Mouse (Mus musculus) heart, postnatal 25 days (tissue): ENCODE data around the gene Metap1. TPM values are rescaled to one million over a fixed set of nuclear protein-coding genes. Genes with fewer than 3 reads are reported as not detected.

Experiments used
- DNase-seq: peaks from one replicate; pipeline ENCODE4 v3.0.0; 2022; ENCODE audit warnings: low spot score
- intact Hi-C: fragments of 180-260 bp; cut with DNase I; formaldehyde crosslinking; loops from one replicate; pipeline ENCODE4 v1.15.1; 2025
- total RNA-seq, 2 experiments: library from RNA; stranded (reverse); gene quantifications; 2 replicates each; pipeline ENCODE4 v1.2.3; 2021

Metap1 gene
- total RNA-seq: 10 to 100 TPM; 36.7 to 39.3 TPM

DNA sequence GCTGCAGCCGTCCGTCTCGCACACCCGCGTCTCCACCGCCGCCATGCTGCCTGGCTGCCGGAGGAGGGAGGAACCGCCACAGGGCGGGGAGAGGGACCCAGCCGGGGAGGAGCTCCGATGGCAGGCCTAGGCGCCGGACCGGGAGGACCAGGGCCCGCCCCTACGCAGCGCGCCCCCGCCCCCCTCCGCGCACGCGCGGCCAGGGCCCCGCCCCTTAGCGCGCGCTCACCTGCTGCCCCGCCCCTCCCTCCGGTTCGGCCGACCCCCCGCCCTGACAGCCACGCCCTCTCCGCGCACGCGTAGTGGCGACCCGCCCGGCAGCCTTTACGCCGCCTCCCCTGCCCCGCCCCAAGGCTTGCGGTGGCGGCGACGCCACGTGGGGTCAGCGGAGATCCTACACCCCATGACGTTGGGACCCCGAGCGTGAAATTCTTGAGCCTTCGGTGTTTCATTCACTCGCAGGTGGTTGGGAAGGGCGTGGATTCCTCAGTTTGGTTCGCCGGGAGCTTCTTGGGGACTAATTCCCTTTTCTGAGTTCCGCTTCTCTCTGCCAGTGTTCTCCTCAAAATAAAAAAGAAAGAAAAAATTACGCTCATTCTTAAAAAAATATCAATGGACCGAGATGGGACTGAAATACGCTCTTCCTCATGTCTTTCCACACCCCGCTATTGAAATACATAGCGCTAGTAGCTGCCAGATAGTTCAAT is at the start of gene Metap1:
TSS of gene Metap1 (minus strand) at position 189 of the 707 bp plus-strand sequence.
- DNase-seq: peak; percentile 88
- intact Hi-C loops: loop anchor here (2.0 to 10.0 kb wide), 3 partner anchors 37 to 585 kb away; partner anchors contain the start of genes Adh5, Eif4e and Rap1gds1

DNA sequence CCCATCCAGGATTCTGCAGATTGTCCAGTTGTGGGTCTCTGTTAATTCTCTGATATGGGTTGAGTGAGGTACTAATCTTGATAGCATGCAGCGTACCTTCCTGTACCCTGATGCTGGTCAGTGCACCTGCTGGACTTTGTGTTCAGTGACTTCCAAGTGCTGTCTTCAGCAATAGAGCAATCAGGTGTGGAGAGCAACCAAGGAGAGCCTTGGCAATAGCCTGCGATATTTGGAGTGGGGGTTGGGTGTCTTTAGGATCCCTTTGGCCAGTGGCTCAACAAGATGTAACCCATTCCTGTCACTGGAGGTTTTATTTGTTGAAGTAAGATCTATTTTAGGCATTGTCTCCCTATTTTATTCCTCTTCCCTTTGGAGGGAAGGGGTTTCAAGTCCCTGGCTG is 46.7 kb upstream of the Metap1 start:
- intact Hi-C loops: no loop called here
- no peak for DNase-seq

DNA sequence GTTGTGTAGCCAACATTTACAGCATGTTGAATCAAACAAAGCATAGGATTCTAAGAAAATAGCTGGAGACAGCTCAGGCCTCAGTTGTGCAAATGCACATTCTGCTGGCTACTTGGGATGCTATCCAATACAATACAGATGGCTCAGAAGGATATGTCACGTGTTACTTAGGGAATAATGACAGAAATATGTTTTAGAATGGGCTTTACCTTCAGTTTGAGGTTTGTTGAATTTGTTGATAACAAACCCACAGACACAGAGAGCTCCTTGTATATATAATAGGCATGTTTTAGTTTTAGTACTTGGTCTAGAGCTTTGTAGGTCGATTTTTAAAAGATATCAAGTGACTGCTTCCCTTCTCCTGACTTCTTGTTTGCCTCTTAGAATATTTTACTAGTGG is 43.4 kb upstream of the Metap1 start:
- DNase-seq: no peak
- intact Hi-C loops: no loop called here

DNA sequence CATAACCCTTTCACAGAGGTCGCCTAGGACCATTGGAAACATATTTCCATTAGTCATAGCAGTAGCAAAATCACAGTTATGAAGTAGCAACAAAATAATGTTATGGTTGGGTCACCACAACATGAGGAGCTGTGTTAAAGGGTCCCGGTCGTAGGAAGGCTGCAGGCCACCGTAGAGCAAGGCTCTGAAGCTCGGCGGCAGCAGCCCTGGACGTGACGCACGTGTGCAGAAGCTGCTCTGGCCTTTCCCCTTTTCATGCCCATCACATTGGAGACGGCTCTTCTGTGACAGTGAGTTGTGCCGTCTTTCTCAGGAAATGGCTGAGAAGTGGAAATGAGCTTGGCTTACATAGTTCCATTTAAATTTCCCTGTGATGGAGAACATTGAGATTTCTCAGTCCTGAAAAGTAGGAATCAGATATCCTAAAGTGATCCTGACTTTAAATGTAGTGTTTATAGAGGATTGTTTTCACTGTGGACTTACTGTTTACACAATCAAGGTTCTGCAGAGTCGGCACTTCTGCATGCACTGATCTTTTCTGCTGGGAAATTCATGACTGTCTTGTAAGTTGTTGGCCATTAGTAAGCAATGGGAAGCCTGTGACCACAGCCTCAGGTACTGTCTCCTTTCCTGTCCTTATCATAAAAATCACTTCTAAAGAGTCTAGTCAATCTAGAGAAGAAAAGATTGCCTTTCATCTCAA is 42.3 kb upstream of the Metap1 start:
- no peak for DNase-seq
- intact Hi-C loops: no loop called here

DNA sequence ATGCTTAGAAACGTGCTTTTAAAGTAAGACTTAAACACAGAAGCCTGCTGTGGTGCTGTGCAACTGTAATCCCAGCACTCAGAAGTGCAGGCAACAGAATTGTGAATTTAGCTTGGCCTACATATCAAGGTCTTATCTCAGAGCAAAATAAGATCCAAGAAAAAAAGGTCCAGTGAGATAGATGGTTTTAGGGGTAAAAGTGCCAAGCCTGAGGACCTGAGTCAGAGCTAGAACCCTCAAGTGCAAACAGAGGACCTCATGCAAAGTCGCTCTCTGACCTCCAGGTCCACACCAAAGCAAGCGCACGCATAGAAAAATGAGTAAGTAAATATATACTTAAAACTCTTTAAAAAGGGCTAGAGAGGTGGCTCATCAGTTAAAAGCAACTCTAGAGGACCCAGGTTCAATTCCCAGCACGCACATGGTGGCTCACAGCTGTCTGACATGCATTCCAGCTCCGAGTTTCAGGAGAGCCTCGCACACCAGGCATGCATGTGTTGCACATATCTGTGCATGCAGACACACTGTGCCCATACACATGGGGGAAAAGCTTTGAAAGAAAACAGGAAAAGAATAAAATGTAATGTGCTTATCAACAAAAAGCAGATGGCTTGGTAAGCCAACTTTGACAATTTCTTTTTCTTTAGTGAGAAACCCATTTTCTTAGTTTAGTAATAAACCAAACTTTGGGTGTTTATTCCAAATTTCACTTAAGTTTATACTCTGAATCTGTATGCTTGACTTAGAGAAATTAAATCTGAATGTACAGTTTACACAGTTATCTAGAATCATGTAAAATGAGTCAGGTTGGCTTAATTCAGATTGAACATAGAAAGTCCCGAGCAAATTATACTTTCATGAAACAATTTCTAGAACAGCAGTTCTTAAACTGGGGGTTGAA is 41.5 kb upstream of the Metap1 start:
- intact Hi-C loops: no loop called here
- DNase-seq: no peak

DNA sequence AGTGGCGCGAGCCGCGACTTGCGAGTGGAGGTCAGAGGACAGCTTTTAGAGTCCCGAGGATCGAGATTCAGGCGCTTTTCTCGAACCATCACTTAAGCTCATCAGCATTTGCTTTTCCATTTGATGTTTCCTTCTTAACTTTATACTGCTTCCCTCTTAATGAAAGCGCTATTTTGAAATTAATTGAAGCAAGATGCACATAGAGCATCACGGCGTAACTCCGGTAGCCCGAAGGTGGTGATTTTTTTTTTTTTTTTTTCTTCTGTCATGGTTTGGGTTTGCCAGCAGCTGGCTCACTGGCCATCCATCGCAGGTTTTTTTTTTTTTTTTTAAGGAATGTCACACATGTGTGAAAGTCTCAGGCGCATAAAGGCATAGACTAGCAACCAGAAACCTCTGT is 39.0 kb upstream of the Metap1 start:
- no peak for DNase-seq
- intact Hi-C loops: loop anchor here (2.0 kb wide), 1 partner anchor 85 kb away; the partner anchor contains the start of gene Adh5

DNA sequence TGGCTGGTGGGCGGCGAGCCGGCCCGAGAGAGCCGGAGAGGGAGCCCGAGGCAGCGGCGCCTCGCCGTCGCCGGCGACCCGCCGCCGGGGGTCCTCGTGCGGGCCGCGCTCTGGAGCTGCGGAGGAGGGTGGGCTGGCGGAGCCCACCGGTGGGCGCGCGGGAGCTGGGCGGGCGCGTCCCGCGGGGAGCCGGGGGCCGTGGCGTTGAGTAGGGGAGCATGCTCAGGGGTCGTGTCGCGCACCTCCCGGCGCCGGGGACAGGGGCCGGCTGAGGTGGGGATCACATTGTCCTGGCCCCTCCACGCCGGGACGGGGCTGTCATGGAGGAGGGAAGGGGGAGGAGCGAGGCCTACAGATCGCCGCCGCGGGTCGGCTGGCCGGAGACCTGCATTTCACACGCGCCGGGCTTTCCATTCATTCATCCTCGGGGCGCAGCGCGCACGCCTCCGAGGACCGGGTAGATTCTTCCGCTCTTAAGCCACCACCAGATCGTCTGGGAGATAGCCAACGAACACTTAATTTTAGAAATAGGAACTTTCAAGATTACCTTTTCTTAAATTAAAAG is 38.4 kb upstream of the Metap1 start:
- intact Hi-C loops: loop anchor here (2.0 kb wide), 2 partner anchors 39 to 85 kb away; partner anchors contain the start of genes Adh5 and Metap1
- peak; percentile 44 for DNase-seq

DNA sequence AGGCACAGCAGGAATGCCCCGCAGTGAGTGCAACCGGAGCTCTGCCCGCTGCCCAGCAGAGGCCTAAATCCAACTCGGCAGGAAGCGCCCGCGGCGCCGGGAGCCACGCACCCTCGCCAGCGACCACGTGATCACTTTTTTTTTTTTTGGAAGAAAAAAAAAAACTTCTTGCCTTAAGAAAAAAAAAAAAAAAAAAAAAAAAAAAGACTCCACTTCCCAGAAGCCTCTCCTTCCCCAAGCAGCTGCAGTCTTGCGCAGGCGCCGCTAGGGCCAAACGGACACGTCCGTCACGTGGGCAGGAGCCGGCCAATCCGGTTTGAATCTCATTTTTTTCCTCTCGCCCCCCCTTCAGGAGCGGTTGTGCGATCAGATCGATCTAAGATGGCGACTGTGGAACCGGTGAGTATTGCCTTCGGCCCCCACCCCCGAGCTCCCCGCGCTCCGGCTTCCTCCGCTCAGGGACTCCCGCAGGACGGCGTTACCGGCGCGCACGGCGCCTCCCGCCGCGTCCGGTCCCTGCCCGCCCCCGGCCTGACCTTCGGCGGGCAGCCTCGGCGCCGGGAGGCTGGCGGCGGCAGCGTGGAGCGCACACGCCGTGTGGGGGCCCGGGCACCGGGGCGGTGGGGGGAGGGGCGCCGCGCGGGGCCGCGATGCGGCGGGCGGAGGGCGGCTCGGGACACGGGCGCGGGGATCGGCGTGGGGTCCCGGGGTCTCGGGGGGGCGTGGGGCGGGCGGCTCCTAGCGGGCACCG is 37.8 kb upstream of the Metap1 start:
- peak; percentile 96 for DNase-seq
- intact Hi-C loops: loop anchor here (2.0 kb wide), 1 partner anchor 38 kb away; the partner anchor contains the start of gene Metap1

DNA sequence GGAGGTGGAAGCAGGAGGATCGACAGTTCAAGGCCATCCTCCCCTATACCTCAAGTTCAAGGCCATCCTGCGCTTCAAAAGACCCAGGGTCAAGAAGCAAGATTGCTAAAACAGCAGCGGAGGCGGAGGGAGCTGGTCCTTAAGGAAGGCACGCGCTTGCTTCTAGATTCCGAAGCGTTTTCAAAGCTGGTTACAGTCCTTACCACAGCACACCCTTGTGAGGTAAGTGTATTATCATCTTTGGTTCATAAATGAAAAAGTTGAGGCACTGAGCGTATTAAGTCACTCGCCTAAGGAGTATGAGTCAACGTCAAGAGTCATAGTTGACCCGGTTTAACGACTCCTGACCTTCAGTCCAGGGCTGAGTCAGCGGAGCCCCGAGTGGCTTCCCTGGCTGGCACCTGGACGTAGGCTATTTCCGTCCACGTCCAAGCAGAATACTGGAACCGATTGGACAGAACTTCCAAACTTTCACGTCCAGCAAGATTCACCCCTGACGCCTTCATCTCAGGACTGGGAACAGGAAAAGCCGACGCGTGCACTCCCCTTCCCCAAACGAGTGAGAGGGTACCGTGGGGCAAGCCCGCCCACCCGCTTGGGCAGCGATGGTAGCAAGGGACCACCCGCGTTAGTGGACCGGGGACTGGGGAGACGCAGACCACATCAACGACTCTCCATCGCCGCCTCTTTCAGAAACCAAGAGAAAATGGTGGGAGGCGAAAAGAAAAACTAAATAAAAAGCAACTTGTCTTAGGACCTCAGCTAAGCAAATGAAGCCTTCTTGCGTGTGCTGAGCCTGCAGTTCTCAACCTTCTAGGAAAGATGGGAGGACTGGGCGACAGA is 37.0 kb upstream of the Metap1 start, which contains the start of gene Eif4e:
TSS of gene Eif4e (plus strand) at position 107 of the 843 bp plus-strand sequence.
- intact Hi-C loops: loop anchor here (2.0 kb wide), 1 partner anchor 37 kb away; the partner anchor contains the start of gene Metap1
- DNase-seq: peak; percentile 46

DNA sequence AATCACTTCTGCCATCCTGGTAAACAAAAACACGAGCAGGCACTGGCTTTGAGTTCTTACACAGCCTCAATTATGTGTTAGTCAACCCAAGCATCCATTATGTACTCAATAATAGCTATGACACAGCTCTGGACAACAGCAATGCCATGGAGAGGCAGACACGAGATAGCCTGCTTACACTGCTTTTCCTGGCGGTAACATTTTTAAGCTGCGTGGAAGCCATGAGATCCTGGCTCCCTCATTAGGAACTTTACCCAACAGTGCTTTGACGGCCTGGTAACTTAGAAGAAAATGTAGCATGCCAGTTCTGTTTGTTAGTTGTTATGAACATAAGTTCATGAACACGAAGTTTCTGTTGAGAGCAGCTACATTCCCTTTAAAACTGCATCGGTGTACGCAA is 36.2 kb upstream of the Metap1 start:
- intact Hi-C loops: no loop called here
- no peak for DNase-seq

DNA sequence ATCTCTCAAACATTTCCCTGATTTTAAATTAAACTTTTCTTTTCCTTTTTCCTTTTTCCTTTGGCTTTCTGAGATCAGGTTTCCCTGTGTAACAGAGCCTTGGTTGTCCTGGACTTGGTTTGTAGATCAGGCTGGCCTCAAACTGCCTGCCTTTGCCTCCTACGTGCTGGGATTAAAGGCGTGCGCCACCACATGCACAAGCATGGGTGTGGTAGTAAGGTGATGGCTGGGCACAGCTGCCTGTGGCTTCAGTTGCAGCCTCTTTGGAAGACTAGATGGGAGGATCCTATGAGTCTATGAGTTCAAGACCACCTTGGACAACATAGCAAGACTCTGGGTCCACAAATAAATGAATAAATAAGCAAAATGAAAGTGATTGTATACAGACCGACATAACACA is 34.6 kb upstream of the Metap1 start:
- no peak for DNase-seq
- intact Hi-C loops: no loop called here

DNA sequence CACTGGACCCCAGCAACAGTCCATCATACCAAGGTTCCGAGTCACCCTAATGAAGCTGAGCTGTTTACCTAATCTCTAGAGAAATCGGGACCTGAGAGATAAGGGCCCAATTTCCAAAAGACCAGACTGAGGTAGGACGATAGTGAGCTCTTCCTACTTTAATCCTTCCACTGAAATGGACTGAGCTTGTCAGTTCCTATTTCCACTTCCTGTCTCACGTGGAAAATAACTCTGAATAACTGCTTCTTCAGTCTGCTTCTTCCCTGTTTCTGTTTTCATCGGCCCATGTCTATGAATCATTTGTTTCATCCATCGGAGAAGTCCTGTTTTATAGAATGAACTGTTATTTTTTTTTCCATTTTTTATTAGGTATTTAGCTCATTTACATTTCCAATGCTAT is 29.9 kb upstream of the Metap1 start:
- intact Hi-C loops: no loop called here
- DNase-seq: no peak

DNA sequence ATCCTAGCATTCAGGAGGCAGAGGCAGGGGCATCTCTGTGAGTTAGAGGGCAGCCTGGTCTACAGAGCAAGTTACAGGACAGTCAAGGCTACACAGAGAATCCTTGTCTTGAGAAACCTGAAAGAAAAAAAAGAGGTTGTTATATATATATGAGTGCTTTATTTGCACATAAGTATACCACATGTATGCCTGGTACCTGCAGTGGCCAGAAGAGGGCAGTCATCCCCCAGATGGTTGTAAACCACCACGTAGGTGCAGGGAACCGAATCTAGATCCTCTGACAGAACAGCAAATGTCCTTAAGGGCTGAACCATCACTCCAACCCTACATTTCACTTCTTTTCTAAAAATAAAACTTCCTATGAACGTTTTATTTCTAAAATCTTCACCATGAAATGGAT is 28.6 kb upstream of the Metap1 start:
- no peak for DNase-seq
- intact Hi-C loops: no loop called here

DNA sequence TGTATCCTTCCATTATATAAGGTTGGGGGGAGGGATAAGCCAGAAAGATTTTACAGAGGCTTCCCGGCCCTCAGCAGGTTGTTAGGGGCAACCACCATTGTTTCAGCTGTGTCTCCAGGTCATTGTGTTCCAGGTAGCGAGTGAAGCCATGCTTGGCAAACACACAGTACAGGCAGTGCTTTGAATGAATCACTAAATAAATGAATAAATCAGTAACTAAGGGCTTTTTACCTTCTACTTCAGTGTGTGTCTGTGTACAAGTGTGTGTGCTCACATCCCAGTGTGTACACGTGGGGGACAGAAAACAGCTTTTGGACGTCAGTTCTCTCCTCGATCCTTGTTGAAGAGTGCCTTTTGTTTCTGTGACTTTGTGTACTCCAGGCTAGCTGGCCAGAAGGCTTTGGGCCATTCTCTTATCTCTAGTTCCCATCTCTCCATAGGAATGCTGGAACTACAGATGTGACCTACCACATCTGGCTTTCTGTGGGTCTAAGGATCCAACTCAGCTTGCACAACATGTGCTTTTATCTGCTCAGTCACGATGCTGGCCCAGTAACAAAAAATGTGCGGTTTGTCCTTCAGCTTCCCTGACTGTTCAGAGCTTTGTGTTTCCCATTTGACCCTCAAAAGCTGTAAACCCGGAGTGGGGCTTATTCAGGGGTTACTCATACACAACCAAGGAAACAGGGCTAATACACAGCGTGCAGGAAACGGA is 26.5 kb upstream of the Metap1 start:
- intact Hi-C loops: no loop called here
- no peak for DNase-seq

DNA sequence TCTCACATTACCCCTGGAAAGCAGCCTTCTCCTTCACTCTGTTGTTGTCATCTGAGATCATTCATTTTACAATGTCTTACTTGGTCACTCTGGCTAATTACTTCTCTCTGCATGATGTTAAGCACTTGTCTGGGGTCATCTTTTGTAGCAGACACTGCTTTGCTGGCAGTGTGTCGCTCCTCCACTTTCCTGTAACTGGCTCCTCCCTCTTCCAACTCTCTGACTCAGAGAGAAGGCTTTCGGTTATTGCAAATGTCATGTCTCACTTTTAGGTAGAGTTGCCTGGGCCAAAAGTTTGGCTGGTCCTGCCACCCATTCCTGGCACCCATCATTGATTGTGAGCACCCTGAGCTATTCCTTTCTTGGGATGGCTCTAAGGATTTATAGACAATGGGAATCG is 25.4 kb upstream of the Metap1 start:
- intact Hi-C loops: loop anchor here (5.0 kb wide), 1 partner anchor 103 kb away; no protein-coding TSS in a partner anchor
- DNase-seq: no peak

DNA sequence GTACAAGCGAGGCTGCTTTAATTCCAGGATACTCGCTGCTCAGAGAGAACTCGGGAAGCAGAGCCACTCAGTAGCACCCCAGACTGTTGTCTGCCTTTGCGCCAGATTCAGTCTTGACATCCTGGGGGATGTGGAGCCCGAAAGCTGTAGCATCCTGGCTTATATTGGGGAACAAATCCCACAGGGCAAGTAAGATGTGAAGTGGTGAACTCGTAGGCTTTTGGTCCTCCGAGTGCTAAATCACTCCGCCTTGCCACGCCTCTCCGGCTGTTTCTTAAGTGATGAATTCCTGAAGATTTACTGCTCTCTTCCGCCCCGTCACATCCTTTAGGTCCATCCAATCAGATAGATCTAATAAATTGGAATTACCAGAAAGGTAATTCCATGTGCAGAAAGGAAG is 23.9 kb upstream of the Metap1 start:
- no peak for DNase-seq
- intact Hi-C loops: loop anchor here (5.0 kb wide), 1 partner anchor 104 kb away; no protein-coding TSS in a partner anchor

DNA sequence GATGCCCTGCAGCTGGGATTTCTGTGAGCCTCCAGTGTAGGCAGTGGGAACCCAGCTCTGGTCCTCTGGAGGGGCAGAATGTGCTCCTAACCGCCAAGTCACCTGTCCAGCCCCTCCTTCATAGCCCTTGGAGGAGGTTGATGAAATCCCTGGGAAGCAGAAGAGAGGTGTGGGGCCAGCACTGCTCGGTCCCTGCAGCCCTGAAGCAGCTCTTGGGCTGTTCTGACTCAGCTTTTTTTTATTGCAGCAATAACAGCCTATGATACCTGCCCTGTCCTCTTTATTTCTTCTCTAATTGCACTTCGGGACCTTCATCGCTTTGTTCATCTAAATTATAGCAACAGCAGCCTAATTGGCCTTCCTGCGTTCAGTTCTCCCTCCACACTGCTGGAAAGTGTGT is 21.2 kb upstream of the Metap1 start:
- DNase-seq: no peak
- intact Hi-C loops: loop anchor here (5.0 kb wide), 1 partner anchor 107 kb away; no protein-coding TSS in a partner anchor
